Mouse (Mus musculus): ENCODE measurements at regions not wholly inside any gene's neighbourhood (a gene's known extent, or its start where the extent isn't known, plus 50 kb on each side); places are given as distances from the start of the nearest gene placed in this dataset.

DNA sequence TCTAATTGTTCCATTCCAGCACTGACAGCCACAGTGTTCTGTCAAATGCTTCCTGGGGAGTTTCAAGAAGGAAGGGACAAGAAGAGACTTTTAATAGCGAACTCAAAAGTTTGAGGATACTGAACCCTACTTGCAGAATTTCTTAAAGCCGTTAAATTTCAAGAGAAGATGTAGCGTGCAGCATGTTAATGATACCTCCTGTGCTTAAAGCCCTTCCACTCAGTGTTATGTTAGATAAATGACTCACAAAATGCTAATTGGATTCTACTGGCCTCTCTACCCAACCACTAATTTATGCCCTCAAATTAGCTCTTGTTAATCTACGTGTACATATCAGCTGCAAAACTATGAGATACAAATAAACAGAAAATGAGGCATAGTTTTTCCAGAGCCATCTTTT lies 541.8 kb upstream of the Cdh20 start:
- DNase-seq, result no peak

DNA sequence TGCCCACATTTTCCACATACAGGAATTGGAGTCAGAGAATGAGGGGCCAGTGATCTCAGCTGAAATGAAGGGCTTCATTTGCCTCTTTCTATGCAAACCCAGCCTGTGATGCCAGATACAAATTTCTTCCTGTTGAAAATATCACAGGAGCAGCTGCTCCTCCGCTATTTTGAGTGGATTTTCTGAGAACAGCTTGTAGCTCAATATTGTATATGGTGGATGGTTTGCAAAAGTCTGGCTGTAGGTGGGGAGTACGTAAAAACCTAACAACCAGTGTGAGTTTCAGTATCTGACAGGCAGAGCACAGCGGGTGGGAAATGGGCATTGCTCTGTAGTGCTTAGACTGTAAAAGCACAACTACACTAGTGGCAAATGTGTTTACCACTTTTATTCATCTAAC lies 541.4 kb upstream of the Cdh20 start:
- no peak for DNase-seq

DNA sequence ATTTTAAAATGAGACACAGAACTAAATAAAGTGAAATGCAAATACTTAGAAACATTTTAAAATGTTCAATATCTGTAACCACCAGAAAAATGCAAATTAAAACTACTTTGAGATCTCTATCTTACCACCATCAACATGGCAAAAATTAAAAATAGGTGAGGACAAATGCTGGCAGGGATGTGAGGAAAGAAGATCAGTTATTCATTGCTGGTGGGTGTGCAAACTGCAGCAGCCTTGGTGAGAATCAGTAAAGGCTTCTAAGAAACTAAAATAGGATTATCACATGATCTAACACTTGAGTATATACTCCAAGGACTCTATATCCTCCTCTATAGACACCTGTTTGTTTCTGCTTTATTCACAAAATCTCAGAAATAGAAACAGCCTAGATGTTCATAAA lies 526.7 kb upstream of the Cdh20 start:
- no peak for DNase-seq

DNA sequence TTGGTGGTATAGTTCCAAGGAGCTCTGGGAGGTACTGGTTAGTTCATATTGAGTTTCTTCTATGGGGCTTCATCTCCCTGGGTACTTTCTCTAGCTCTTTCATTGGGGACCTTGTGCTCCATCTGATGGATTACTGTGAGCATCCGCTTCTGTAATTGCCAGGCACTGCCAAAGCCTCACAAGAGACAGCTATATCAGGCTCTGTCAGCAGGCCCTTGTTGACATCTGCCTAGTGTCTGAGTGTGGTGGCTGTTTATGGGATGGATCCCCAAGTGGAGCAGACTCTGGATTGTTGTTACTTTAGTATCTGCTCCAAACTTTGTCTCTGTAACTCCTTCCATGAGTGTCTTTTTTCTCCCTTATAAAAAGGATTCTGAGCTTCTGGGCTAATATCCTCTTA lies 502.6 kb upstream of the Cdh20 start:
- DNase-seq, result no peak

DNA sequence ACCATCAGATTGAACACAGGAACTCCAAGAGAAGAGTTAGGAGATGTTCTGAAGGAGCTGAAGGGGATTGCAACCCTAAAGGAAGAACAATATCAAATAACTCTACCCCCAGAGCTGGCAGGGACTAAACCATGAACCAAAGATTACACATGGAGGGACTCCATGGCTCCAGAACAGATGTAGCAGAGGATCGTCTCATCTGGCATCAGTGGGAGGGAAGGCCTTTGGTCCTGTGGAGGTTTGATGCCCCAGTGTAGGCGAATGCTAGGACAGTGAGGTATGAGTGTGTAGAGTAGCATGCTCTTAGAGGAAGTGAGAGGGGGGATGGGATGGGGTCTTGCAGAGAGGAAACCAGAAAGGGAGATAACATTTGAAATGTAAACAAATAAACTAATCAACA lies 460.4 kb upstream of the Cdh20 start:
- DNase-seq, result peak; percentile 57

DNA sequence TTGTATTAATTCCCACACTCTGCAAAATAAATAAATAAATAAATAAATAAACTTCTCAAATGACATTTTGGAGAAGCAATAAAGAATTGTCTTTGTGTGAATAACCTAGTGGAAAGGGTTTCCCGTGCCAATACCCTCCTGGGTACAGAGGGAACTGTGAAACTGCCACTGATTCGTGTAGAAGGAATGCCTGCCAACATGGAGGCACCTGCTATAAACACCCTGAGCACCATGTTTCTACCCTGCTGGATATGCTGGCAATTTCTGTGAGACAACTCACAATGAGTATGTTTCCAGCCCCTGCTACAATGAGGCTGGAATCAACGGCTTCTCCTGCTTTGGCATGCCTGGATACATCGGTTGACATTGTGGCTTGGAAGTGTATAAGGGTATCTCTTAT lies 456.7 kb upstream of the Cdh20 start:
- peak; percentile 44 for DNase-seq

DNA sequence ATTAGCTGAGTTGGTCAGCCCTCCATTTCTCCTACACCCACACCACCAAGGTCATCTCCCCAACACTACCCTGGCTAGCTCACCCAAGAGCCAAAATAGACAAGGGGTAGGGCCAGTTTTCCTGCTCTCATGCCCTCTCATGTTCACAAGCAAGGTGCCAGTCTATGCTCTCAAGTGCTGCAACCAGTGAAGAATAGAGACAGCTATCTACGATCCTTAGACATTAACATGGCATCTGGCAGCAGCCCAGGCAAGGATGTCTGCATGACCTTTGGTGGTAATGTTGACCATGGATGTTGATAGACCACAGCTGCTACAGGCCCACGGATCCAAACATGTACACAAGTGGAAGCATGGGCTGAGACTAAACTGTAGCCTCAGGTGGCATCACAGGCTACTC lies 453.3 kb upstream of the Cdh20 start:
- DNase-seq, result peak; percentile 66

DNA sequence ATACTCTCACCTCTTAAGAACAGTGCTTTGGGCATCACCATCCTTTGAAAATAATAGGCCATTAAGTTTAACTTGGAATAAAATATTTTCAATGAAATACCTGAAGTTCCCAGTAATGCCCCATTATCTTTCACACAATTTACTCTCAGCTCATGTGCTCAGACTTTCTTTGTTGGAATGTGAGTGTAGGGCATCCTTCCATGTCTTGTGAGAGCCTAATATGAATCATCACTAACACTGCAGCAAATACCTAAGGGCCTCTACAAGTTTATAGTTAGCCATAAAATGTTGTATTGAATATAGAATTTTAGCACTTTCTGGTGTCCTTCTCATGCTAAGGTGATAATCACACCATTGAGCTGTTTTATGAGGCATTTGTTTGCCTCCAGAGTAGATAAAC lies 450.3 kb upstream of the Cdh20 start:
- no peak for DNase-seq

DNA sequence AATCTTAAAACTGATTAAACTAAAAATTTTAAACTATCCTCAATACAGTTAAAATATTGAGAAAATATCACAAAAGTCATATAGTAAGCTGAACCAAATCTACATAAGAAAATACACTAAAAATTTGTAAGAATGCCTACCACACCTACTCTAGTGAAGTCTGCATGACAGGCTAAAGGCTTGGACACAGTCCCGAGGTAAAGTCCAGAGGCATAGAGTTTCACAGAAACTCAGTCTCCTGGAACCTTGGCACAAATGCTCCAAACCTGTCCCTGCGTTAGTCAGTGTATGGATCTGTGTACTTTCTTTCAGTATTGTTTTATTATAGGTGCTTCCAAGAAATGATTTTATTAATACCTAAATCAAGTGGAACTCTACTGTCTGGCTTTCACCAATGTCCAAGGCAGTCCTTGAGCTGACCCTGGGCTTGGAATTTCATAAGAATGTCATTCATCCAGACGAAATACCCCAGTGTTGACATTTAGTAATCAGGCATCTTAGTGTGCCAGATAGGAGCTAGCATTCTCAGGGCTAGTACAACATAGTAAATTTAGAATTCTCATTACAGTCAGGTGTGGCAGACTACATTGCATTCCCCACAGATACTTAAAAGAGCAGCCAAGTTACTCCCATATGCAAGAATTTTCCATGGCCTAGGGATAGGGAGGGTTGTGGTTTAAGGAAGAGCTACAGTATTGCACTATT lies 435.5 kb upstream of the Cdh20 start:
- peak; percentile 70 for DNase-seq

DNA sequence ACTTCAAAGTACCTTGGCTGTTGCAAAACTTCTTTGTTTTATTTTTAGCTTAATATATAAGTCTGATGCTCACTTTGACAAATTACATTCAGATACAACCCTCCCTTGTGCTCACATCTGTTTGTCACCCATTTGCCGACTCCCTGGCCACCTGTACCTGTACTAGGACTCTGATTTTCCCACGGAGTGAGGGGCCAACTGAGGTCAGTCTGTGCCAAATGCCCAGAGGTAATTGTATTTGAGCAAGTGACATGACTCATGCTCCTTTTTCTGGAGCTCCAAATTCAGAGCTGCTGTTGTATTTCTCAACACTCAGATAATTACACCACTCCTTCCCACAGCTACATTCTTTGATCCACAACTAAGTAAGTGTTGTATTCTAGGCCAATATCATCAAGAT lies 434.8 kb upstream of the Cdh20 start:
- DNase-seq, result no peak

Measured in heart, adult 11 months (tissue).